Mouse (Mus musculus) right cerebral cortex, postnatal 36 days (tissue): ENCODE measurements around the gene C1ra.
"Not testable (repeated sequence)": the region's sequence is repeated elsewhere in the genome, so short reads cannot be mapped to it uniquely, and the experiment has no call there.

Experiments used
- DNase-seq, 2 experiments: peaks; one replicate each; pipeline ENCODE4 v3.0.0; 2022; ENCODE audit warnings: low spot score in 2 of 2, mixed read lengths in 1 of 2

C1ra gene

DNA sequence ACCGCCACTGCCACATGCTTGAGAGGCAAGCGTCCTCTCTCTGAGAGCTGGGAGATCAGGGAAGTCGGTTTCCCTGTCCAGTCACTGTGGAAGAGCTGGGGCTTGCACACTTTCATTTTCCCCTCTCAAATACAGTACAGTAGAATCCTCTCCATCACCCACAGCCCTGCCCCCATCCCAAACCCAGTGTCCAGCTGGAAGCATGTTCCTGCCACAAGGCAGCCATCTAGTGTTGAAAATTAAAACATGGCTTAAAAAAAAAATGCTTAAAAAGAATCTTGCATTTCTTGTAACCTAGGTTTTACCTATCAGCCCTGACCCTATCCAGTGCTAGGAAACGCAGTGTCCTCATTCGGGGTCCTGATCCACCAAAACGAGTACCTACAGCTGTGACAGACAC is 32.3 kb downstream of the C1ra start:
- DNase-seq = no peak

DNA sequence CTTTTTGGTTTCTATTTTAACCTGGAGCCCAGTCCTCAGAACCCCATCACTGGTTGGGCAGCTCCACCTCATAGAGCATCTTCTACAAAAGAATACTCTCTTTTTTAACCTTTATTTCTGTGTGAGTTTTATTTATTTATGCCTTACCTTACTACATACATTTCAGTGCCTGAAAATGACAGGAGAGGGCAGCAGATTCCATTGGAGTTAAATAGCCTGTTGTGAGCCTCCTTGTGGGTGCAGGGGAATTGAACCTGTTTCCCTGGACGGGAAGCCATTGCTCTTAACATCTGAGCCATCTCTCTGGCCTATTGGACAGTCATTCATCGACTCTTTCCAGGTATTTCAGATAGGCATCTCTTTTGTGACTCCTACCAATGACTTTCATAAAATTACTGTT is 33.2 kb downstream of the C1ra start:
- DNase-seq = no peak

DNA sequence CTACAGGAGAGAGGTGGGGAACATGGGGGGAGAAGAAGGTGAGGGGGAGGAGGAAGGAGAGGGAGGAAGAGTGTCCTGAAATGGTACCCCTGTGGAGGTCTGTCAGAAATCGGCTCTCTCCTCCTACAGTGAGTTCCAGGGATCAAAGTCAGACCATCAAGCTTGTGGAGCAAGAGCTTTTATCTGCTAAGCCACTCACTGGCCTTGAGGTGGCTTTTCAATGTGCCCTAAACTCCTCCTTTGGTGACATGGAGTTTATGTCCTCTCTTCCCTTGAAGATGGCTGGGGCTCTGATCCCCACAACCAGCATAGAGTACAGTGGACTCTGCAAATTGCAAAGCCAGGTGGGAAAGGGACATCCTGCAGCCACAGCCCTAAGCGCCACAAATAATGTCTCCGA is 35.8 kb downstream of the C1ra start:
- not testable (repeated sequence) for DNase-seq

DNA sequence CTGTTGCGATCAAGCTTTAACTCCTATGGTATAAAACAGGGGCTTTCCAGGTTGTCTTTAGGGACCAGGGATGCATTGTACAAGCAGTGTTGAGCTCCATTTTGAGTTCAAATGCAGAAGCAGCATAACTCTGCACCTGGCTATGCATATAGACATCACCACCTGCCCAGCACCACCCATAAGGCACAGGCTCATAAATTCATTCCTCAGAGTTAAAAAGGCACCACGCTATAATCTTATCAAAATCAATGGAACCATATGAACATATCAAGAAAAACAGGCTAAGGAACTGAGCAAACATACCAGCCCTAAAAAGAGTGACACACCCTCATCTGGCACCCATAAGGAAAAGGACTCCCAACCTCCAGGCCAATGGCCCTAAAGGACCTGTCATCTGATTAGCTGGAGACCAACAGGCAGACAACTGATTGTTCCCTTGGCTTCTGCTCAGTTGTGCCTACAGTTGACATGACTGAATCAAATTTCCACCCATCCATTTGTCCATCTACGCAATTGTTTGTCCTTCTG is 36.9 kb downstream of the C1ra start:
- no peak for DNase-seq

DNA sequence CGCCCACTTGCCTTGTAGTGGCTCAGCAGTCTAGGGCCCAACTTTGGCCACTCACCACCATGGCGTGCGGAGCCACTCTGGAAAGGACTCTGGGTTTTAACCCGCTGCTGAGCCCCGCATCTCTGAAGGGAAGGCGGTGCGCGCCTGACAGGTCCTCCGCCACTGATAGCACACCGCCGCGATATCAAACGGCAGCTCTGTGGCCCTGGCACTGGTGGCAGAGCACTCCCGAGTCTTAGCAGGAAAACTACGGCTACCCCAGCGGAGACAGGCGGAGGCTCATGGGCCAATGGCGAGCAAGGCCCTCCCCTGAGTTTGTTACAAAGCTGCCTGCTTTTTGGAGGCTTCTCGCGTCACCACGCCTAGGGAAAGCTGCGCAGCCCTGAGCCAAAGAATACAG is 40.6 kb downstream of the C1ra start:
- DNase-seq = no peak

DNA sequence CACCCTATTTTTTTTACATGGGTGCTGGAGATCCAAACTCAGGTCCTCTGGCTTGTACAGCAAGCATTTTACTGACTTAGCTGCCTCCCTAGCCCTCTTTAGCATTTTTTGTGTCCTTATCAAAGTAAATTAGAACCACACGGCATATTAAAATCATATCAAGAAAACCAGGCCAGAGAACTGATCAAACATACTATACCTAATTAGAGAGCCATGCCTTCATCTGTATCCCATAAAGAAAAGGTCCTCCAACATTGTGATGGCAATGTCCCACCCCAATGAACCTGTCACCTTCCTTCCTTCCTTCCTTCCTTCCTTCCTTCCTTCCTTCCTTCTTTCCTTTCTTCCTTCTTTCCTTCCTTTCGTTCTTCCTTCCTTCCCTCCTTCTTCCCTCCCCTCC is 43.8 kb downstream of the C1ra start:
- DNase-seq = not testable (repeated sequence)

DNA sequence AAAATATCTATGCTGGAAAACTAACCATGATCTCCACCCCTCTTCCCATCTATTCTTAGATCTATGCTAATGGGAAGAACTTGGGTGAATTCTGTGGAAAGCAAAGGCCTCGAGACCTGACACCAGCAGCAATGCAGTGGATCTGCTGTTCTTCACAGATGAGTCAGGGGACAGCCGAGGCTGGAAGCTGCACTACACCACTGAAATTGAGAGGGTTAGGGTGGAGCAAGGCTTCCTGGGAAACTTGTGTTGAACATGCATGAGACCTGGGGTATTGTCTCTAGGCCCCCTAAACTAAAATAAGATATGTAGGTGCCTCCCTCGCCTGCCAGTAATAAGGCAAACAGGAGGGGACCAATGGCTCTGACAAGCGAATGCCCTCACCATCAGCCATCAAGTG is 49.0 kb downstream of the C1ra start:
- DNase-seq = not testable (repeated sequence)

DNA sequence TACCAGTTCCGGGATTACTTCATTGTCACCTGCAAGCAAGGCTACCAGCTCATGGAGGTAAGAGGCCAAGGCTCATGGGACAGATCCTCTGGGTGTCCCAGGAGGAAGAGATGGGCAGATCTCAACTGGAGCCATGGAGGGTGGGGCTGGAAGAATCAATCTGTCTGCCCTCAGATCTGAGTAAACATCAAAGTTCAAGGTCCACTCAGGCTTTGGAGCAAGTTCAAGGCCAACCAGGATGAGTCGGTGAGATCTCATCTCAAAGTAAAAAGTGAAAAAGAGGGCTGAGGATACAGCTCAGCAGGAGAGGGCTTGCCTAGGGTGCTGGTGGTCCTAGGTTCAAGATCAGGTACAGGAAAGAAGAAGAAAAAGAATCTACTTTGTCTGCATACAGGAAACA is 49.4 kb downstream of the C1ra start:
- not testable (repeated sequence) for DNase-seq

DNA sequence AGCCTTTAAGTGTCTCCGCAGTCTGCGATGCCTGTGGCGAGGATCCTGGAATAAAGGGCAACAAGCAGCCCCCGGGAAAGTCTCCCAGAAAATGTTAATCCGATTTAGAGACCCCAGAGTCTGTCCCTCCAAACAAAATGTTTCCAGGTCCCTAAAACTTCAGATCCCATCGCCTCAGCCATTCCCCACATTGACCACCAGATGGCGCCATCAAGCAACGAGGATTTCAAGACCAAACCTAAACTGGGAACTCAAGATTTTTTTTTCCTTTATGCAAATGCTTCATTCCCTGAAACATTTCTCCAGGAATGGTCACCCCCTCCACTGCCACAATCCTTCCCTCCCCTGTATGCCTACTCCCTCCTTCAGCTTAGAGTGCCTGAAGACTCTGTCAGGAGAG is 57.8 kb downstream of the C1ra start, which contains the start of gene C1rb:
Gene C1rb (plus strand): TSS at position 269 of the 400 bp plus-strand sequence.
- DNase-seq = peak; percentile 14 to 18
